Mouse (Mus musculus) testis, postnatal 10 days (tissue): ENCODE measurements at regions not wholly inside any gene's neighbourhood (a gene's known extent, or its start where the extent isn't known, plus 50 kb on each side); places are given as distances from the start of the nearest gene placed in this dataset.

Source experiments
- DNase-seq: peaks from one replicate; pipeline ENCODE4 v3.0.0; 2021; ENCODE audit warnings: low spot score

- no peak for DNase-seq
Measured at GRCm38 (mm10) chr16:93264061-93264585, 339.7 kb downstream of the Setd4 start.

GRCm38 (mm10) chr16:93263141-93263815, 340.6 kb downstream of the Setd4 start:
- DNase-seq: no peak

- no peak for DNase-seq
Measured at GRCm38 (mm10) chr16:93246825-93247224, 357.0 kb downstream of the Setd4 start.

- no peak for DNase-seq
Measured at GRCm38 (mm10) chr16:93245738-93246137, 358.1 kb downstream of the Setd4 start.

GRCm38 (mm10) chr16:93238898-93239297, 365.0 kb downstream of the Setd4 start:
- no peak for DNase-seq

GRCm38 (mm10) chr16:93238326-93238725, 365.5 kb downstream of the Setd4 start:
- DNase-seq: no peak

GRCm38 (mm10) chr16:93225644-93226043, 378.2 kb downstream of the Setd4 start:
- no peak for DNase-seq

GRCm38 (mm10) chr16:93225196-93225595, 378.7 kb downstream of the Setd4 start:
- no peak for DNase-seq

GRCm38 (mm10) chr16:93219731-93220130, 384.1 kb downstream of the Setd4 start:
- DNase-seq: no peak

GRCm38 (mm10) chr16:93218402-93218801, 385.5 kb downstream of the Setd4 start:
- no peak for DNase-seq

- DNase-seq: no peak
Measured at GRCm38 (mm10) chr16:93217600-93218226, 386.1 kb downstream of the Setd4 start.

GRCm38 (mm10) chr16:93215630-93216029, 388.2 kb downstream of the Setd4 start:
- no peak for DNase-seq

- DNase-seq: no peak
Measured at GRCm38 (mm10) chr16:93213618-93214017, 387.7 kb upstream of the Runx1 start.

- no peak for DNase-seq
Measured at GRCm38 (mm10) chr16:93207675-93208074, 381.7 kb upstream of the Runx1 start.

GRCm38 (mm10) chr16:93207217-93207616, 381.3 kb upstream of the Runx1 start:
- DNase-seq: no peak

- no peak for DNase-seq
Measured at GRCm38 (mm10) chr16:93206325-93206724, 380.4 kb upstream of the Runx1 start.

GRCm38 (mm10) chr16:93204601-93205000, 378.7 kb upstream of the Runx1 start:
- DNase-seq: no peak

- no peak for DNase-seq
Measured at GRCm38 (mm10) chr16:93202591-93202990, 376.6 kb upstream of the Runx1 start.

GRCm38 (mm10) chr16:93197300-93197699, 371.4 kb upstream of the Runx1 start:
- no peak for DNase-seq

GRCm38 (mm10) chr16:93193921-93194481, 368.1 kb upstream of the Runx1 start:
- no peak for DNase-seq

GRCm38 (mm10) chr16:93193263-93193662, 367.3 kb upstream of the Runx1 start:
- no peak for DNase-seq

GRCm38 (mm10) chr16:93192651-93193173, 366.8 kb upstream of the Runx1 start:
- no peak for DNase-seq

- no peak for DNase-seq
Measured at GRCm38 (mm10) chr16:93191174-93191573, 365.2 kb upstream of the Runx1 start.
